Mouse (Mus musculus) spleen, adult 2 months (tissue): ENCODE data around the gene Rybp.

Experiments
- CTCF ChIP-seq: fragments of 200-500 bp; IDR thresholded peaks from 2 replicates; pipeline ENCODE4 v1.5.1; 2011; ENCODE audit warnings: mild to moderate bottlenecking, inconsistent platforms; ENCODE audit not compliant: insufficient read depth, insufficient read length, insufficient replicate concordance; ENCODE audit errors: extremely low read depth
- POLR2A ChIP-seq: fragments of 200-500 bp; IDR thresholded peaks from 2 replicates; pipeline ENCODE4 v1.6.1; 2011; ENCODE audit warnings: low read depth, low read length, inconsistent platforms

DNA sequence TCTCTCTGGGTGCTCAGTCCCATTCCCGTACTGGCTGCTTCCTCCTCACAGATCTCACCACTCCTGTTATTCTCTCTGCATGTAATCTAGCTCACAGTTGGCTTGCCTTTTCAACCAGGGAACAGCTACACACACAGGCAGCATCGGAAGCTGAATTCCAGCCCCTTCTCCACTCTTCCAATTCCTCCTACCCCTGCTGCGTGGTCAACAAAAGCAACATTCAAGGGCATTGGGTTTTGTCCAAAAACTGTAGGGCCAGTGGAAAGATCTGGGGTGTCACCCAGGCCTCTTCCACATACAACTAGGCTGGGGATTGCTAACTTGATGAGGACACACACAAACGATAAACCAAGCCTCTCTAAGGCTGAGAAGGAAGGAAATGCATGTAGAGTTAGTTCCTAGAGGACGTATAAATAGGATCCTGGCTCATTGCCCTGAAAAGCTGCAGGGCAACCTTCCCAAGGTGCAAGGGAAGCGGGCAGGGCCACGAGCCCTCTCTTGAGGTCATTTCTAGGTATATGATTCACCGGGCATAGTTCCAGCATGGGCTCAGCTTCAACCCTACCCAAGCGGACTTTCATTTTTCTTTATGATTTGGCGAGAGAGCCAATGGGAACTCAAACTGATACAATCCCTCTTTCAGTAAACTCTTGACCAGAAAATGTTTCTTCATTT is 36.6 kb upstream of the Rybp start:
- no peak for TF ChIP-seq CTCF
- no peak for TF ChIP-seq POLR2A
